Mouse (Mus musculus): ENCODE measurements around the gene Zfp598.
A peak's percentile ranks its signal among the peaks of the same experiment; 100 is the strongest.
"Not testable (repeated sequence)": the region's sequence is repeated elsewhere in the genome, so short reads cannot be mapped to it uniquely, and the experiment has no call there.

Gene Zfp598

GRCm38 (mm10) chr17:24687146-24687595 is 17.7 kb downstream of the Zfp598 start:
- peak; percentile 34 to 41 for DNase-seq (ENCODE audit: low spot score in 2 of 2)

GRCm38 (mm10) chr17:24687599-24687998 is 18.1 kb downstream of the Zfp598 start:
- no peak for DNase-seq (ENCODE audit: low spot score in 2 of 2)

GRCm38 (mm10) chr17:24689251-24690081 is 20.0 kb downstream of the Zfp598 start, which contains the start of gene Syngr3:
Syngr3 (minus strand) TSS chr17:24689955.
- no peak for DNase-seq (ENCODE audit: low spot score in 2 of 2)

- no peak for DNase-seq (ENCODE audit: low spot score in 2 of 2)
Measured at GRCm38 (mm10) chr17:24692385-24692784, 22.9 kb downstream of the Zfp598 start.

GRCm38 (mm10) chr17:24695326-24696010 is 26.0 kb downstream of the Zfp598 start:
- no peak for DNase-seq (ENCODE audit: low spot score in 2 of 2)

GRCm38 (mm10) chr17:24696011-24696697 is 26.7 kb downstream of the Zfp598 start, which contains the start of the genes Gfer and Noxo1:
Gfer (minus strand) TSS chr17:24696156.
Noxo1 (plus strand) TSS chr17:24696234.
- peak; percentile 77 to 84 for DNase-seq (ENCODE audit: low spot score in 2 of 2)

- no peak for DNase-seq (ENCODE audit: low spot score in 2 of 2)
Measured at GRCm38 (mm10) chr17:24697985-24698384, 28.5 kb downstream of the Zfp598 start.

GRCm38 (mm10) chr17:24698715-24699114 is 29.2 kb downstream of the Zfp598 start:
- DNase-seq (ENCODE audit: low spot score in 2 of 2): no peak

GRCm38 (mm10) chr17:24699473-24699872 is 30.0 kb downstream of the Zfp598 start:
- no peak for DNase-seq (ENCODE audit: low spot score in 2 of 2)

- no peak for DNase-seq (ENCODE audit: low spot score in 2 of 2)
Measured at GRCm38 (mm10) chr17:24701251-24701650, 31.8 kb downstream of the Zfp598 start.

GRCm38 (mm10) chr17:24705821-24706220 is 36.3 kb downstream of the Zfp598 start:
- DNase-seq (ENCODE audit: low spot score in 2 of 2): no peak

- peak; percentile 78 to 92 for DNase-seq (ENCODE audit: low spot score in 2 of 2)
Measured at GRCm38 (mm10) chr17:24706982-24707800, 37.7 kb downstream of the Zfp598 start, which contains the start of gene Tbl3. Tbl3 (minus strand) TSS chr17:24707660.

- no peak for DNase-seq (ENCODE audit: low spot score in 2 of 2)
Measured at GRCm38 (mm10) chr17:24707801-24708425, 38.4 kb downstream of the Zfp598 start.

GRCm38 (mm10) chr17:24708646-24709045 is 39.2 kb downstream of the Zfp598 start:
- no peak for DNase-seq (ENCODE audit: low spot score in 2 of 2)

GRCm38 (mm10) chr17:24715556-24715955 is 46.1 kb downstream of the Zfp598 start:
- DNase-seq (ENCODE audit: low spot score in 2 of 2): no peak

GRCm38 (mm10) chr17:24716166-24716682 is 46.7 kb downstream of the Zfp598 start:
- no peak for DNase-seq (ENCODE audit: low spot score in 2 of 2)

GRCm38 (mm10) chr17:24717943-24718342 is 48.5 kb downstream of the Zfp598 start, which contains the start of the genes Rnf151 and Rps2:
Rnf151 (minus strand) TSS chr17:24718063.
Rps2 (plus strand) TSS chr17:24718116.
- no peak for DNase-seq (ENCODE audit: low spot score in 2 of 2)

- not testable (repeated sequence) for DNase-seq (ENCODE audit: low spot score in 2 of 2)
Measured at GRCm38 (mm10) chr17:24718938-24719337, 49.5 kb downstream of the Zfp598 start.

- peak; percentile 94 to 96 for DNase-seq (ENCODE audit: low spot score in 2 of 2)
Measured at GRCm38 (mm10) chr17:24719494-24720222, 50.2 kb downstream of the Zfp598 start.
